Mouse (Mus musculus) cerebellum, postnatal 4 days (tissue): ENCODE measurements around the gene Nkpd1.

ENCODE experiments used
- DNase-seq, 2 experiments: peaks; one replicate each; pipeline ENCODE4 v3.0.0; 2022; ENCODE audit warnings: low spot score in 2 of 2, mixed read lengths in 1 of 2

The Nkpd1 gene

GRCm38 (mm10) chr7:19573776-19574140 is 56.1 kb downstream of the Nkpd1 start:
- DNase-seq, result no peak
